Mouse (Mus musculus) heart, postnatal 0 days (tissue): ENCODE measurements around the gene Tcaf3. TPM values are rescaled to one million over a fixed set of nuclear protein-coding genes. Genes with fewer than 3 reads are reported as not detected.

Source experiments
- ATAC-seq: fragments of 200-750 bp; cut with Nextera tagmentation; 2 replicates; pipeline ENCODE4 v1.8.0; 2017; ENCODE audit warnings: low read depth, moderate number of reproducible peaks, moderate library complexity; ENCODE audit not compliant: insufficient read depth
- DNase-seq: peaks from one replicate; pipeline ENCODE4 v3.0.0-alpha.2; 2016; ENCODE audit warnings: low spot score
- H3K27ac ChIP-seq: fragments of 300-500 bp; sonication (generic); 2 replicates; pipeline ENCODE4 v1.5.1; 2014; ENCODE audit warnings: low read depth, mild to moderate bottlenecking
- H3K27me3 ChIP-seq: fragments of 300-500 bp; sonication (generic); 2 replicates; pipeline ENCODE4 v1.6.1; 2014; ENCODE audit warnings: low read length, mixed read lengths; ENCODE audit not compliant: control insufficient read depth, insufficient read depth
- H3K36me3 ChIP-seq: fragments of 300-500 bp; sonication (generic); replicated peaks from 2 replicates; pipeline ENCODE4 v1.6.1; 2014; ENCODE audit warnings: low read length, mixed read lengths; ENCODE audit not compliant: control insufficient read depth, insufficient read depth
- H3K4me1 ChIP-seq: fragments of 300-500 bp; sonication (generic); 2 replicates; pipeline ENCODE4 v1.6.1; 2014; ENCODE audit warnings: antibody characterized with exemption; ENCODE audit not compliant: control insufficient read depth, insufficient read depth
- H3K4me2 ChIP-seq: fragments of 300-500 bp; sonication (generic); 2 replicates; pipeline ENCODE4 v1.6.1; 2014; ENCODE audit warnings: low read depth, mild to moderate bottlenecking, low read length, moderate library complexity
- H3K4me3 ChIP-seq: fragments of 300-500 bp; sonication (generic); 2 replicates; pipeline ENCODE4 v1.5.1; 2014; ENCODE audit warnings: low read depth, low read length
- H3K9ac ChIP-seq: fragments of 300-500 bp; sonication (generic); replicated peaks from 2 replicates; pipeline ENCODE4 v1.6.1; 2014; ENCODE audit warnings: low read depth, low read length, mixed read lengths
- H3K9me3 ChIP-seq: fragments of 300-500 bp; sonication (generic); replicated peaks from 2 replicates; pipeline ENCODE4 v1.6.1; 2016; ENCODE audit warnings: low read length; ENCODE audit not compliant: control insufficient read depth
- CTCF ChIP-seq: IDR thresholded peaks from 2 replicates; pipeline ENCODE4 v1.5.1; 2016; ENCODE audit warnings: antibody characterized with exemption, control low read depth, low read depth
- EP300 ChIP-seq: IDR thresholded peaks from 2 replicates; pipeline ENCODE4 v1.6.1; 2016; ENCODE audit warnings: antibody characterized with exemption, low read depth
- WGBS: fragments of 180-500 bp; shearing (Covaris S2); extraction: QIAGEN DNeasy Blood & Tissue Kit; methylation state at CpG from one replicate; pipeline ENCODE4 v1.1.7; 2014; 5-methylcytosine and 5-hydroxymethylcytosine counted together
- polyA plus RNA-seq: library from polyadenylated mRNA; unstranded; fragments of >200 nt; fragmentation: Nextera tagmentation; extraction: Ambion mirVana; gene quantifications from 2 replicates; pipeline ENCODE4 v1.2.1, GENCODE M21; 2015
- total RNA-seq: library from RNA; depleted of rRNA; stranded (reverse); fragments of >200 nt; gene quantifications from 2 replicates; pipeline ENCODE4 v1.2.3, GENCODE M21; 2014; ENCODE audit warnings: low replicate concordance; rRNA removed

The Tcaf3 gene
- total and polyA plus RNA-seq, 2 experiments from 2014 or later: not detected

GRCm38 (mm10) chr6:42542036-42543031, 55.2 kb downstream of the Tcaf3 start:
- peak overlapping the region; percentile 5; the same call in 1 of the 2 replicates for H3K27ac ChIP-seq
- H3K9ac ChIP-seq: no peak overlapping the region

GRCm38 (mm10) chr6:42540681-42541080, 56.8 kb downstream of the Tcaf3 start:
- Histone ChIP-seq H3K9me3 (no peaks in the 10 kb centered on the region), H3K4me1 (peaks cover 8% of the 10 kb centered on the region), H3K27me3 (no peaks in the 10 kb centered on the region), H3K27ac (no peak overlapping the region), H3K4me2 (no peak overlapping the region), H3K36me3 (no peaks in the 10 kb centered on the region), H3K4me3 (no peak overlapping the region), H3K9ac (no peak overlapping the region)
- TF ChIP-seq CTCF (no peak), EP300 (no peak)
- DNase-seq: no peak
- WGBS: 86% methylated on average over 1 of the region's 1 CpGs
- ATAC-seq: no peak

More at GRCm38 (mm10) chr6:42542036-42543031, 55.2 kb downstream of the Tcaf3 start:
- 30% methylated on average over 4 of the region's 4 CpGs for WGBS
- no peak for ATAC-seq
- no peak for TF ChIP-seq EP300
- H3K4me1 ChIP-seq: peaks cover 9% of the 10 kb centered on the region
- no peaks in the 10 kb centered on the region for H3K9me3 ChIP-seq
- H3K4me2 ChIP-seq: no peak overlapping the region
- H3K4me3 ChIP-seq: no peak overlapping the region
- H3K27me3 ChIP-seq: no peaks in the 10 kb centered on the region
- DNase-seq: no peak
- H3K36me3 ChIP-seq: no peaks in the 10 kb centered on the region

GRCm38 (mm10) chr6:42539711-42540110, 57.8 kb downstream of the Tcaf3 start:
- Histone ChIP-seq H3K36me3 (no peaks in the 10 kb centered on the region), H3K27ac (no peak overlapping the region), H3K27me3 (no peaks in the 10 kb centered on the region), H3K9me3 (no peaks in the 10 kb centered on the region), H3K4me2 (no peak overlapping the region), H3K4me1 (peaks cover 6% of the 10 kb centered on the region; the same call in 1 of the 2 replicates), H3K9ac (no peak overlapping the region), H3K4me3 (no peak overlapping the region)
- 72% methylated on average over 1 of the region's 1 CpGs for WGBS
- no peak for TF ChIP-seq CTCF
- no peak for TF ChIP-seq EP300
- DNase-seq: no peak
- ATAC-seq: no peak

Other genes starting within 250 kb of the Tcaf3 start
- 96.2 and 140 TPM in 2 replicates for gene Zyx, start 248.1 kb downstream of the Tcaf3 start, total RNA-seq
- gene Zyx, start 248.1 kb downstream of the Tcaf3 start, polyA plus RNA-seq: 86.4 and 89.9 TPM in 2 replicates
- 0.35 TPM in 1 of 2 replicates, not detected in the other for gene Epha1, start 224.4 kb downstream of the Tcaf3 start, total RNA-seq
- gene Epha1, start 224.4 kb downstream of the Tcaf3 start, polyA plus RNA-seq: 0.33 and 0.48 TPM in 2 replicates
- not detected in 2 replicates for gene Tas2r143, start 197.5 kb downstream of the Tcaf3 start, total RNA-seq
- gene Tas2r143, start 197.5 kb downstream of the Tcaf3 start, polyA plus RNA-seq: not detected in 2 replicates
- not detected in 2 replicates for gene Tas2r135, start 192.3 kb downstream of the Tcaf3 start, total RNA-seq
- gene Tas2r135, start 192.3 kb downstream of the Tcaf3 start, polyA plus RNA-seq: not detected in 2 replicates
- not detected in 2 replicates for gene Tas2r126, start 163.2 kb downstream of the Tcaf3 start, total RNA-seq
- gene Tas2r126, start 163.2 kb downstream of the Tcaf3 start, polyA plus RNA-seq: not detected in 2 replicates
- not detected in 2 replicates for gene Olfr458, start 132.5 kb downstream of the Tcaf3 start, total RNA-seq
- not detected in 2 replicates for gene Olfr458, start 132.5 kb downstream of the Tcaf3 start, polyA plus RNA-seq
- gene Olfr457, start 121.4 kb downstream of the Tcaf3 start, total RNA-seq: not detected in 2 replicates
- gene Olfr457, start 121.4 kb downstream of the Tcaf3 start, polyA plus RNA-seq: not detected in 2 replicates
- gene Olfr456, start 110.5 kb downstream of the Tcaf3 start, total RNA-seq: not detected in 2 replicates
- gene Olfr456, start 110.5 kb downstream of the Tcaf3 start, polyA plus RNA-seq: not detected in 2 replicates
- not detected in 2 replicates for gene Olfr455, start 50.1 kb downstream of the Tcaf3 start, total RNA-seq
- gene Olfr455, start 50.1 kb downstream of the Tcaf3 start, polyA plus RNA-seq: not detected in 2 replicates
- 2.0 and 2.7 TPM in 2 replicates for gene Tcaf2, start 47.6 kb upstream of the Tcaf3 start, total RNA-seq
- gene Tcaf2, start 47.6 kb upstream of the Tcaf3 start, polyA plus RNA-seq: 1.2 and 1.5 TPM in 2 replicates
- 35.7 and 45.1 TPM in 2 replicates for gene Tcaf1, start 112.4 kb upstream of the Tcaf3 start, total RNA-seq
- gene Tcaf1, start 112.4 kb upstream of the Tcaf3 start, polyA plus RNA-seq: 23.9 and 24.8 TPM in 2 replicates
- gene Olfr453, start 141.7 kb upstream of the Tcaf3 start, total RNA-seq: not detected in 2 replicates
- gene Olfr453, start 141.7 kb upstream of the Tcaf3 start, polyA plus RNA-seq: not detected in 2 replicates
- not detected in 2 replicates for gene Olfr38, start 158.7 kb upstream of the Tcaf3 start, total RNA-seq
- not detected in 2 replicates for gene Olfr38, start 158.7 kb upstream of the Tcaf3 start, polyA plus RNA-seq
- not detected in 2 replicates for gene Olfr452, start 187.4 kb upstream of the Tcaf3 start, total RNA-seq
- gene Olfr452, start 187.4 kb upstream of the Tcaf3 start, polyA plus RNA-seq: not detected in 2 replicates
- gene Olfr450, start 214.2 kb upstream of the Tcaf3 start, total RNA-seq: not detected in 2 replicates
- gene Olfr450, start 214.2 kb upstream of the Tcaf3 start, polyA plus RNA-seq: not detected in 2 replicates
- gene Olfr449, start 236.7 kb upstream of the Tcaf3 start, total RNA-seq: not detected in 2 replicates
- gene Olfr449, start 236.7 kb upstream of the Tcaf3 start, polyA plus RNA-seq: not detected in 2 replicates